Mouse (Mus musculus) bone marrow, adult 2 months (tissue): ENCODE measurements at regions not wholly inside any gene's neighbourhood (a gene's known extent, or its start where the extent isn't known, plus 50 kb on each side); places are given as distances from the start of the nearest gene placed in this dataset.
"Not testable (repeated sequence)": the region's sequence is repeated elsewhere in the genome, so short reads cannot be mapped to it uniquely, and the experiment has no call there.

Experiments
- H3K27ac ChIP-seq: fragments of 200-500 bp; 2 replicates; pipeline ENCODE4 v1.5.1; 2012; ENCODE audit warnings: low read depth, mild to moderate bottlenecking, control low read depth, inconsistent platforms, low read length; ENCODE audit not compliant: control insufficient read depth, poor library complexity, insufficient read depth
- H3K4me1 ChIP-seq: fragments of 200-500 bp; 2 replicates; pipeline ENCODE4 v1.6.1; 2011; ENCODE audit warnings: low read length; ENCODE audit not compliant: control insufficient read depth, insufficient read depth
- H3K4me3 ChIP-seq: fragments of 200-500 bp; replicated peaks from 2 replicates; pipeline ENCODE3; 2011; ENCODE audit warnings: mild to moderate bottlenecking, low read depth, low read length, control low read depth; ENCODE audit not compliant: control insufficient read depth
- CTCF ChIP-seq: fragments of 200-500 bp; IDR thresholded peaks from 2 replicates; pipeline ENCODE4 v1.5.1; 2011; ENCODE audit warnings: low read length, control low read depth; ENCODE audit not compliant: control insufficient read depth, insufficient read depth
- POLR2A ChIP-seq: fragments of 200-500 bp; IDR thresholded peaks from 2 replicates; pipeline ENCODE4 v1.6.1; 2011; ENCODE audit warnings: low read depth, mild to moderate bottlenecking, control low read depth, low read length, borderline replicate concordance; ENCODE audit not compliant: control insufficient read depth
- WGBS: fragments of 180-500 bp; shearing (Covaris S2); methylation state at CpG from one replicate; pipeline ENCODE4 v1.1.7; 2018; 5-methylcytosine and 5-hydroxymethylcytosine counted together

DNA sequence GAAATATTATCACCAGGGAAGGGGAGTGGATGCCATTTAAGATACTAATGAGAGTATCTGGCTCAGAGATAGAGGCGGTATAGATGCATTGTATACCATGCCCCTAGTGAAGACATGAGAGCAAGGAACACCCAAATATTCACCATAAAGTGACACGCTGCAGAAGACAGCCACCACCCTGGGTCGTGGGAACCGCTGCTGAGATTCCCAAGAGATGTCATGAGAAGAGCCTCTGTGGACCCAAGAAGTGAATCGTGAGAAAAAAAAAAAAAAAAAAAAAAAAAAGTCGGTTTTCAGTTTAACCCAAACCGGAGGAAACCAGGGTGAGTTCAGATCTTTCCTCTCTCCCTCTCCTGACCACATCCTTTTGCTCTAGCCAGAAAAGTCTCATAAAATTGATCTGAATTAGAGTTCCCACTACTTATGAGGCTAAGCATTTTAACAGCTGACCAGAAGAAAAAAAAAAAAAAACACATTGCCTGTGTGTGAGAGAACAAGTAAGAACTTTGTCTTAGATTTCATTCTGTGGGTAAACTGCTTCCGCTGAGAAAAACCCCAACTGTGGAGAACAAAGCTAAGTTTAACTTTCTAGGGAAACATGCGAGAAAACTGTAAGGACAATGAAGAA, 322.0 kb downstream of the Rapgef2 start:
- WGBS = 13% methylated on average over 9 of the region's 9 CpGs
- no peak overlapping the region for H3K4me3 ChIP-seq
- no peak overlapping the region for H3K27ac ChIP-seq
- TF ChIP-seq POLR2A (no peak), CTCF (no peak)
- H3K4me1 ChIP-seq = peaks cover 2% of the 10 kb centered on the region

DNA sequence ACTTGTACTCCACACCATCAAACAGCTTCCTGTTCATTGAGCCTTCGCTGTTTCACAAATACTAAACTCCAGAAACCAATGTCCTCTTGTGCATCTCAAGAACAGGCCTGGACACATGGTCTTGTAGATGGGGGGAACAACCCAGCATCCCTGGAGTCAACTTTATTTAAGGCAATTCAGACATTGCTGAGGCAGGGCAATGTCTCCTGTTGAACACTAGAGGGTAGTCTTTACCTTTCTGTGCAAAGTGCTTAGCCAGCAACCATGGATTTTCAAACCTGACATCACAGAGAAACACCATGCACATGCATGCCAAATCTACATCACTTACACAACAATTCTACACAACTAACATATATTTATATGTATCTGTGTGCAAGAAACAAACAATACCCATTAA, 327.5 kb downstream of the Rapgef2 start:
- Histone ChIP-seq H3K27ac (no peak overlapping the region), H3K4me1 (no peaks in the 10 kb centered on the region), H3K4me3 (no peak overlapping the region)
- 29% methylated on average over 1 of the region's 1 CpGs for WGBS
- TF ChIP-seq POLR2A = no peak

DNA sequence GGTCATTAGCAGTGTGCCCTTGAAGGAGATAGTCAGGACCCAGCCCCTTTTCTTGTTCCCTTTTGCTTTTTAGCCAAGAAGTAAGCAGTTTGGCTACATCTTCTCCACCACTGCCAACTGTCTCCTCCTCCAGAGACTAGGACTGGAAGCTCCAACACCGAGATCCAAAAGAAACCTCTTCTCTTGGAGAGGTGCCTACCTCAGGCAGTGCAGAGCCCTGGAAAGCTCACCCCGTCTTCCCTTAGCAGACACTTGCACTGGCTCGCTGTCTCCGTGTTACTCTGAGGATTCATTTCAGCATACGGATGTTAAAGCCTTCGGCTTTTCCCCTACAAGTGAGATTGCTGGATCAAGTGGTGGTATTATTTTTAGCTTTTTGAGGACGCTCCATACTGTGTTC, 331.0 kb downstream of the Rapgef2 start:
- no peak overlapping the region for H3K4me3 ChIP-seq
- H3K27ac ChIP-seq = no peak overlapping the region
- no peak for TF ChIP-seq CTCF
- TF ChIP-seq POLR2A = no peak
- whole genome bisulfite sequencing = 88% methylated on average over 7 of the region's 7 CpGs
- no peaks in the 10 kb centered on the region for H3K4me1 ChIP-seq

DNA sequence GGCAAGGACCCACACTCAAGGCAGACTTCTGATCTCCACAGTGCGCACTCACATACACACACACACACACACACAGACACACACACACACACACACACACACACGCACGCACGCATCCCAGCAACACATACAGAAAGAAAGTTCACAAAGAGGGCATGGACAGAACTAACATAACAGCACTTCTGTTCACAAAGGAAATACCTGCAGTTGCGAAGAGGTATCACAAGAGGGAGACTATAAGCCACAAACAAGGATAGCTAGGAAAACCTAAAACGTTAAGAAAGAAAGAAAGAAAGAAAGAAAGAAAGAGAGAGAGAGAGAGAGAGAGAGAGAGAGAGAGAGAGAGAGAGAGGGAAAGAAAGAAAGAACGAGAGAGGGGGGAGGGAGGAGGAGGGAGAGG, 336.9 kb downstream of the Rapgef2 start:
- H3K27ac ChIP-seq, H3K4me3 ChIP-seq, H3K4me1 ChIP-seq: not testable (repeated sequence)
- 68% methylated on average over 6 of the region's 7 CpGs for WGBS

DNA sequence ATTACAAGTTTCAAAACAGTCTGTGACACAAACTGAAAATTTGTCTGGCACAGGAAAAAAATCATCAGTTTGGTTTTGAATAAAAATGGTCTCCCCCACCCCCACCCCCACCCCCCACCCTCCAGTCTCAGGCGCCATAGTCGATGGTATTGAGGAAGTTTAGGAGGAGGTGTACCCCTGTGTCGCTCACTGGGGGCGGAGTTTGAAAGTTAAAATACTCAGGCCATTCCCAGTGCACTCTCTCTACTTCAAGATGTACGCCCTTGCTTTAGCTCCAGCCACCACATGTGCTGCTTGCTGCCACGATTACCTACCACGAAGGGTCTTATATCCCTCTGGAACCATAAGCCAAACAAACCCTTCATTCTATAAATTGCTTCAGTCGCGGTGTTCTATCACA, 337.6 kb downstream of the Rapgef2 start:
- Histone ChIP-seq H3K27ac (no peak overlapping the region), H3K4me1 (no peaks in the 10 kb centered on the region), H3K4me3 (no peak overlapping the region)
- 80% methylated on average over 9 of the region's 9 CpGs for WGBS
- no peak for TF ChIP-seq POLR2A
- TF ChIP-seq CTCF = no peak

DNA sequence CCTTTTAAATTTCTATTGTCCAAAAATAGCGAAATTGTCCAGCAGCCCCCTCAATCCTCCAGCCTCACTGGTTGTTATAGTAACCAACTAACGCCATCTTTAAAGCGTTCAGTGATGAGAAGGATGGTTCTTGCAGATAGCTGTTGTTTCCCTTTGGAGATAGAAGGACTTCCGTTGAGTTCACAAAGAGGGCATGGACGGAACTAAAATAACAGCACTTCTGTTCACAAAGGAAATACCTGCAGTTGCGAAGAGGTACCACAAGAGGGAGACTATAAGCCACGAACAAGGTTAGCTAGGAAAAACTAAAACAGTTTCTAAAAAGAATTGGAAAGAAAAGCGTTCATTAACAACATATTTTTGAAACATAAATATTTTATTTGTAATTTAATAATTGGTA, 338.1 kb downstream of the Rapgef2 start:
- TF ChIP-seq CTCF = no peak
- TF ChIP-seq POLR2A = no peak
- Histone ChIP-seq H3K4me3 (no peak overlapping the region), H3K4me1 (no peaks in the 10 kb centered on the region), H3K27ac (no peak overlapping the region)
- 15% methylated on average over 8 of the region's 8 CpGs for WGBS

DNA sequence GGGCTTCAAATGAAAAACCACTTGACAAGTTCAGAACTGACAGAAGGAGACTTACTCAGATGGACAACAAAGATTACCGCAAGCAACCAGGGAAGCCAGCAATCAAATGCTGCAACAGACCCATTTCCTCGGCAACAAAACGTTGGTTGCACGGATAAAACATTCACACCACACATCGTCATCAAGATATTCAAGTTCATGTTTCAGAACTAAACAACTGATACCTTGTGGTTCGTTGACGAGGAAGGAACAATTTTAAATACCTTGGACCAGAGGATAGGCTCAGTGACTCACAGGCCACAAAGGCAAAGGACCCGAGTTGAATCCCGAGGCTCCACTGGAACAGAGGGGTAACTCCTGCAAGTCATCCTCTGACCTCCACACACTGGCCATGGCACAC, 339.1 kb downstream of the Rapgef2 start:
- no peak for TF ChIP-seq POLR2A
- TF ChIP-seq CTCF = no peak
- H3K4me3 ChIP-seq = no peak overlapping the region
- no peaks in the 10 kb centered on the region for H3K4me1 ChIP-seq
- H3K27ac ChIP-seq = no peak overlapping the region
- 28% methylated on average over 9 of the region's 9 CpGs for WGBS

DNA sequence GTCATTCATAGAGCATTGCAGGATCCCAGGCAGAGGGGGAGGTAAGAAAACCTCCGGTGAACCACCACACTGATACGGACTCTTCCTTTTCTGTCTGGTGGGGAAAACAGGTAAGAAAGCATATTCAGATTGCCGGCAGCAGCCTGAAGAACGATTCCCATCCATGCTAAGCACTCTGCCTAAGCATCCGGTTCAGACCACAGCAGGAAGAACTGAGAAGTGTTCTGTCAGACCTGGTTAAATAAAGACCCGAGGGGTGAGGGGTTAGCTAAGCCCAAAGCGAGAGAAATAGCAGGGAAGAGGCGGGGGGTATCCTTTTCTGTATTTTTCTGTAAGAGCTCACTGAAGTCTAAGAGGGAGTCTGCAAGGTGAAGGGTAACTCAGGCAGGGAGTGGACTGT, 342.1 kb downstream of the Rapgef2 start:
- 14% methylated on average over 8 of the region's 8 CpGs for WGBS
- no peak for TF ChIP-seq POLR2A
- Histone ChIP-seq H3K4me3 (no peak overlapping the region), H3K4me1 (no peaks in the 10 kb centered on the region), H3K27ac (no peak overlapping the region)

DNA sequence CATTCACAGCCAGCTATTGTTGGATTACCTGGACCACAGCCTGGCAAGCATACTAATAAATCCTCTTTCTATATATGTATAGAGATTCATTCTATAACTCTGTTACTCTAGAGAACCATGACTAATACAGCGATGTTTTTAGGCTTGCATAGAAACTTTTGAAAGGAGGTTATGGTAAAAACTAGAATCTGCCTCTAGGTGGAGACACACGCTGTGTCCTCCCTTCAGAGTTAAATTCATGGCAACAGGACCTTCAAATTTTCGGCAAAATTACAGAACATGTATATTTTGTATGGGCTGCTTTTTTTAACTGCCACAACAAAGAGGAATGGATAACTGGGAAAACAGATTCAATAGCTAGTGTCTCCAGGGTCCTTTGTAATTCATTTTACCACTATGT, 353.3 kb downstream of the Rapgef2 start:
- Histone ChIP-seq H3K4me1 (no peaks in the 10 kb centered on the region), H3K4me3 (no peak overlapping the region), H3K27ac (no peak overlapping the region)
- TF ChIP-seq CTCF (no peak), POLR2A (no peak)
- 40% methylated on average over 3 of the region's 3 CpGs for WGBS

DNA sequence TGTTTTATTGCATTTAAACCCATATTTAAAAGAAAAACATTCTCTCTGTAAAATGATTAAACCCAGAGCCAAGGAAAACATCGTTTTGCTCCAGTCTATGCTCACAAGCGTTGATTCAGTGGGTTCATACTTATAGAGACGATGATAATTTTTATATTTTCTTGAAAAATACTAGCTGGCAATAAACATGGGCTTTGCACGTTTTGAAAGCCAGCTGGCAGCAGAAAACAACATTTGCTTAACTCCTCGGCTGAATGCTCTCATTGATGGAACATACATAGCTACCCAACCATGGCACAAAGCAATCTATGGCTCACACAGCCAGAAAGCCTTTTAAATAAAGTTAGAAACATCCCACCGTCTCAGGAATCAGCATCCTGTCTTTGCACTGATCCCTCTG, 366.5 kb downstream of the Rapgef2 start:
- Histone ChIP-seq H3K4me1 (no peaks in the 10 kb centered on the region), H3K27ac (no peak overlapping the region), H3K4me3 (no peak overlapping the region)
- TF ChIP-seq POLR2A = no peak
- no peak for TF ChIP-seq CTCF
- WGBS = 47% methylated on average over 6 of the region's 6 CpGs
